In genomic region chr2:178078166-178078717, GRCm38 (mm10) we compare ENCODE assay signal across 7 mouse cellular contexts. TPM values are rescaled to one million over a fixed set of nuclear protein-coding genes. Genes with fewer than 3 reads are reported as not detected.
DNase-seq lines count a peak whose midpoint lies in the region; ATAC-seq and TF ChIP-seq lines count a peak whose summit lies in the region.
"Not testable (repeated sequence)": the region's sequence is repeated elsewhere in the genome, so short reads cannot be mapped to it uniquely, and the experiment has no call there.

TSS of gene Zfp931 (minus strand) at chr2:178078476.

- H3K27me3 ChIP-seq in forebrain, embryonic 14.5 days (replicated peaks; ENCODE audit: control insufficient read depth, insufficient read depth, low read length); heart, embryonic 15.5 days; myocyte (ENCODE audit: control insufficient read depth, insufficient read depth, insufficient read length): not testable (repeated sequence)

- not testable (repeated sequence) for TF ChIP-seq POLR2A in lung, adult 2 months (IDR thresholded peaks at IDR 0.05; ENCODE audit: borderline replicate concordance, extremely low read depth, low read depth, low read length); myocyte (IDR thresholded peaks at IDR 0.05; ENCODE audit: insufficient read length, low read depth)

- not testable (repeated sequence) for H3K79me2 ChIP-seq in myocyte (ENCODE audit: control insufficient read depth, insufficient read depth)

- H3K4me1 ChIP-seq in brown adipose tissue, adult 24 weeks (ENCODE audit: control insufficient read depth, insufficient read depth, insufficient read length, low read length); forebrain, embryonic 14.5 days (ENCODE audit: control insufficient read depth, insufficient read depth, low read length); heart, embryonic 15.5 days (replicated peaks); lung, adult 2 months (ENCODE audit: control insufficient read depth, insufficient read depth, low read length): not testable (repeated sequence)

- H3K36me3 ChIP-seq in forebrain, embryonic 14.5 days (ENCODE audit: control insufficient read depth, insufficient read depth, low read length); heart, embryonic 15.5 days; myocyte (ENCODE audit: control insufficient read depth, insufficient read depth): not testable (repeated sequence)

- no CpG with 5 or more reads among the region's 14 CpGs for WGBS in forebrain, embryonic 14.5 days
- 0% methylated on average over 7 of the region's 14 CpGs for WGBS in heart, embryonic 15.5 days
- 2% methylated on average over 6 of the region's 14 CpGs for WGBS in lung, adult 2 months

- peak within 1 kb of the TSS; percentile 40 for H3K4me2 ChIP-seq in forebrain, embryonic 14.5 days (ENCODE audit: low read length)
- H3K4me2 ChIP-seq in heart, embryonic 15.5 days, result peak within 1 kb of the TSS; percentile 55
- peak within 1 kb of the TSS; percentile 38 for H3K4me2 ChIP-seq in myocyte (ENCODE audit: low read depth)

- H3K4me3 ChIP-seq in brown adipose tissue, adult 24 weeks (ENCODE audit: insufficient read depth, low read depth, low read length), result peak within 1 kb of the TSS; percentile 66
- H3K4me3 ChIP-seq in forebrain, embryonic 14.5 days (ENCODE audit: low read depth, low read length), result peak within 1 kb of the TSS; percentile 30
- H3K4me3 ChIP-seq in heart, embryonic 15.5 days, result peak within 1 kb of the TSS; percentile 55
- H3K4me3 ChIP-seq in lung, adult 2 months (replicated peaks; ENCODE audit: extremely low read depth, low read depth, low read length), result peak within 1 kb of the TSS; percentile 23
- H3K4me3 ChIP-seq in myocyte, result peak within 1 kb of the TSS; percentile 14

- not testable (repeated sequence) for H3ac ChIP-seq in myocyte (ENCODE audit: control insufficient read depth, insufficient read length)

- not testable (repeated sequence) for H3K9ac ChIP-seq in forebrain, embryonic 14.5 days (ENCODE audit: low read length)
- H3K9ac ChIP-seq in heart, embryonic 15.5 days, result peak within 1 kb of the TSS; percentile 56

- not testable (repeated sequence) for ATAC-seq in forebrain, embryonic 14.5 days; heart, embryonic 15.5 days (replicated peaks; ENCODE audit: insufficient number of reproducible peaks, insufficient read depth, low FRiP score, low read depth)

- not testable (repeated sequence) for TF ChIP-seq CTCF in lung, adult 2 months (IDR thresholded peaks at IDR 0.05; ENCODE audit: insufficient read depth, low read length)

- H3K9me3 ChIP-seq in forebrain, embryonic 14.5 days (replicated peaks; ENCODE audit: control insufficient read depth, low read length); heart, embryonic 15.5 days (replicated peaks): not testable (repeated sequence)

- H3K27ac ChIP-seq in brown adipose tissue, adult 24 weeks (replicated peaks; ENCODE audit: low read depth, low read length); forebrain, embryonic 14.5 days (ENCODE audit: low read depth, low read length); heart, embryonic 15.5 days: not testable (repeated sequence)

- not testable (repeated sequence) for DNase-seq in forebrain, embryonic 14.5 days (ENCODE audit: low spot score); lung, adult 2 months
- peak; percentile 28 for DNase-seq in kidney, adult 18-20 months
- peak; percentile 32 to 34 for DNase-seq in left cerebral cortex, adult 8-10 months (ENCODE audit: low spot score in 2 of 2)

RNA-seq across cellular contexts. Expression of gene Zfp931, which starts in this region (rescaled TPM):
- polyA plus RNA-seq in brown adipose tissue, adult 24 weeks (2012; ENCODE audit: insufficient read depth, insufficient read length, missing spikeins), result 40.2 and 40.6 TPM in 2 replicates
- polyA plus RNA-seq in forebrain, embryonic 14.5 days (2014; fragmentation: Nextera tagmentation; extraction: Ambion mirVana), result 14.2 and 15.3 TPM in 2 replicates
- 11.1 and 12.5 TPM in 2 replicates for polyA plus RNA-seq in heart, embryonic 15.5 days (2015; fragmentation: Nextera tagmentation; extraction: Ambion mirVana)
- 10 to 100 TPM; 24.2 to 26.1 (median 24.7) TPM for total RNA-seq in left cerebral cortex, adult 8-10 months (2022)
- polyA plus RNA-seq in lung, adult 2 months (2012; rRNA removed), result 0.70 and 1.2 TPM in 2 replicates
- polyA plus RNA-seq in myocyte (2012; fragmentation: generic; extraction: Trizol), result 2.1 TPM

Comparison
In these comparisons a context has a peak if more than half of its experiments do, and no peak if none do; other contexts are left out.
1. H3K4me3 ChIP-seq: peak in every context shown above with its lines; median percentile 66 in brown adipose tissue, adult 24 weeks; 55 in heart, embryonic 15.5 days; 30 in forebrain, embryonic 14.5 days; 23 in lung, adult 2 months; 14 in myocyte.